Mouse (Mus musculus) monocyte, adult 5-6 weeks (primary cell): Measurements from ENCODE around the gene Lce6a. TPM values are rescaled to one million over a fixed set of nuclear protein-coding genes. Genes with fewer than 3 reads are reported as not detected.

Source experiments
- ATAC-seq: fragments of 153-309, 156-312 bp; replicated peaks from 2 replicates; pipeline ENCODE4 v1.8.0; 2017; ENCODE audit warnings: mild to moderate bottlenecking; ENCODE audit not compliant: low TSS enrichment, insufficient number of reproducible peaks, severe bottlenecking, poor library complexity, low FRiP score
- total RNA-seq: library from RNA; stranded (forward); fragments of 200-1000, 200-491, 200-594 nt; gene quantifications from 3 replicates; pipeline ENCODE4 v1.2.3, GENCODE M21; 2017

Gene Lce6a
- total RNA-seq, 1 experiment from 2014 or later, result not detected

DNA sequence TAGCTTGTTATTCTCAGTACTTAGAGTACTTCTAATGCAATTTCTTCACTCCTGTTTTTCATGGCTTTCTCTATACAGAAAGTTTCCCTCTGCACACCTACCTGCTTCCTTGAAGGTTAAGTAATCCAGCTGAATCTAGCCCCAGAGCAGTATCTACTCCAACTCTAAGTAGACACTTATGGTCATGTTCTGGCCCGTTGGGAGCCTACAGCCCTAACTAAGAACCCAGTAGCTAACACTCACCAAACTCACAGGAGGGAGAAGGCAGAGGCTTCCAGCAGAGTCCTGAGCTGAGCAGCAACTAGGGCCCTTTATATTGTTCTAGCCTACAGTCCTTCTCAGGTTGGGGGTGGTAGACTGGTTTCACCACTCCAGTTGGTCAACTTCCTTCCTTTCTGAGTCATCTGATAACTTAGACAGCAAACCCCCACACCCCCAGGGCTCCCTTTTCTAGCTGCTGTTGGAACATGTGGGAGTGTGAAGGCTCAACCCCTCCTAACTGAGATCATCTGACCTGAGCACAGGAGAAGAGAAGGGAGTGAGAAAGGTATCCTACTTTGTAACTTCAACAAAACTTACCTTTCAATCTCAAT lies 47.9 kb downstream of the Lce6a start, which contains the start of gene Ivl:
Gene Ivl, minus strand, starts transcription at position 287 of the 593 bp plus-strand sequence.
- ATAC-seq, result no peak

DNA sequence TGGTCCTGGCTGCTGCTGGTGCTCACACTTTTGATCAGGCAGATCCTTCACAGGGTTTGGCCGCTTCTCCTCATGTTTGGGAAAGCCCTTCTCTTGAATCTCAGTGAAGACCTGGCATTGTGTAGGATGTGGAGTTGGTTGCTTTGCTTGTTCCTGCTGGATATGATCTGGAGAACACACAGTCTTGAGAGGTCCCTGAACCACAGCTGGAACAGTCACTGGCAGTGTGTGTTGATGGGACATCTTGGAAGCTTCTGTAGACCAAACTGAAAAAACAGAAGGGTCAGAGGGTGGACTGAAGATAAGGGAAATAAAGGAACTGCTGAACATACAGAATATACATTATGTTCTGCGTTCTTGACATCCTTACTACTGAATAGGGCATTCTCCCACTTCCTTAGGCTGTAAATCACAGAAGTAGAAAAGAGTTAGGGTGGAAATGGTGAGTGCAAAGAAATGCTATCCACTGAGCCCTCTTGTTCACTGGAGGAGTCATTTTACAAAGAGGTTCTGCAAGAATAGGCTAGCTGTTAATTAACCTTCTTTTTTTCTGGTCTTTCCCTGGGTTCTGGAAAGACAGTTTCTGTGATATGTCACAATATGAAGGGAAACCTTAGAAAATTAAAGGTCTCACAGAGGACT lies 48.8 kb downstream of the Lce6a start:
- ATAC-seq, result no peak

Other genes with a start within 250 kb of the Lce6a start
- gene Sprr2h, start 236.0 kb downstream of the Lce6a start, total RNA-seq, result not detected in 3 replicates
- not detected in 3 replicates for gene Sprr2i, start 213.7 kb downstream of the Lce6a start, total RNA-seq
- not detected in 3 replicates for gene Sprr2j-ps, start 203.6 kb downstream of the Lce6a start, total RNA-seq
- gene Gm9774, start 192.2 kb downstream of the Lce6a start, total RNA-seq, result 1.3 to 3.4 TPM (median 2.5 TPM) in 3 replicates
- not detected in 3 replicates for gene Sprr2k, start 189.1 kb downstream of the Lce6a start, total RNA-seq
- not detected in 3 replicates for gene Sprr1b, start 182.9 kb downstream of the Lce6a start, total RNA-seq
- not detected in 3 replicates for gene Sprr3, start 162.9 kb downstream of the Lce6a start, total RNA-seq
- not detected in 3 replicates for gene Sprr1a, start 135.8 kb downstream of the Lce6a start, total RNA-seq
- not detected in 3 replicates for gene Sprr4, start 121.2 kb downstream of the Lce6a start, total RNA-seq
- not detected in 3 replicates for gene 2310046K23Rik, start 87.1 kb downstream of the Lce6a start, total RNA-seq
- not detected in 3 replicates for gene Ivl, start 47.9 kb downstream of the Lce6a start, total RNA-seq
- gene Smcp, start 32.7 kb downstream of the Lce6a start, total RNA-seq, result not detected in 3 replicates
- gene 2210017I01Rik, start 14.2 kb downstream of the Lce6a start, total RNA-seq, result not detected in 3 replicates
- not detected in 3 replicates for gene Lce1a1, start 26.6 kb upstream of the Lce6a start, total RNA-seq
- not detected in 3 replicates for gene Lce1b, start 35.3 kb upstream of the Lce6a start, total RNA-seq
- gene Lce1a2, start 48.7 kb upstream of the Lce6a start, total RNA-seq, result not detected in 3 replicates
- gene Lce1c, start 57.6 kb upstream of the Lce6a start, total RNA-seq, result not detected in 3 replicates
- gene Lce1d, start 65.5 kb upstream of the Lce6a start, total RNA-seq, result not detected in 3 replicates
- gene Lce1e, start 87.4 kb upstream of the Lce6a start, total RNA-seq, result not detected in 3 replicates
- not detected in 3 replicates for gene Lce1f, start 98.7 kb upstream of the Lce6a start, total RNA-seq
- gene Gm38119, start 117.4 kb upstream of the Lce6a start, total RNA-seq, result not detected in 3 replicates
- not detected in 3 replicates for gene Lce1g, start 130.7 kb upstream of the Lce6a start, total RNA-seq
- not detected in 3 replicates for gene Lce1h, start 143.4 kb upstream of the Lce6a start, total RNA-seq
- gene Lce1i, start 157.2 kb upstream of the Lce6a start, total RNA-seq, result not detected in 3 replicates
- not detected in 3 replicates for gene Lce1j, start 168.9 kb upstream of the Lce6a start, total RNA-seq
- gene Lce1k, start 186.2 kb upstream of the Lce6a start, total RNA-seq, result not detected in 3 replicates
- gene Kprp, start 205.6 kb upstream of the Lce6a start, total RNA-seq, result not detected in 3 replicates
- not detected in 3 replicates for gene Lce1l, start 229.6 kb upstream of the Lce6a start, total RNA-seq
- gene 2310050C09Rik, start 248.6 kb upstream of the Lce6a start, total RNA-seq, result not detected in 3 replicates